Mouse (Mus musculus) liver, embryonic 14.5 days (tissue): ENCODE data around the gene Fsd2.

Experiments
- CTCF ChIP-seq: IDR thresholded peaks from 2 replicates; pipeline ENCODE4 v1.5.1; 2016; ENCODE audit warnings: antibody characterized with exemption, low read depth, control low read depth
- EP300 ChIP-seq: IDR thresholded peaks from 2 replicates; pipeline ENCODE4 v1.6.1; 2016; ENCODE audit warnings: antibody characterized with exemption, low read depth

DNA sequence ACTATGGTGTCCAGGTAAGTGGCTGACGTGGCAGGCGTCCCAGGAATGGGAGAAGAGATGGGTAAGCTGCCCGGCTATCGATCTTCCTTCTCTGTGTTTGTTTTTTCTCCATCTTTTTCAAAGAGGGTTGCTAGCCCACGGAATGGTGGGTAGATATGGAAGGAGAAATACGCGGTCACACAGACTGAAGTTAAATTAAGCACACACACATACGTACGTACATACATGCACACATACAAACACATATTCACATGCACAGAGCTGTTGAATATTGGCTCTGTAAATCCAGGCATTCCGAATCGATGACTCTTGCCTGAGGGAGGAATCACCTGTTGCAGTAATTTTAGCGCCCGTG, 43.1 kb downstream of the Fsd2 start:
- TF ChIP-seq CTCF = no peak
- TF ChIP-seq EP300 = no peak
